Mouse (Mus musculus) liver, postnatal 0 days (tissue): Measurements from ENCODE around the gene Aox4.

Source experiments
- CTCF ChIP-seq: sonication (generic); IDR thresholded peaks from 2 replicates; pipeline ENCODE4 v1.5.1; 2016; ENCODE audit warnings: antibody characterized with exemption, low read depth
- EP300 ChIP-seq: IDR thresholded peaks from 2 replicates; pipeline ENCODE4 v1.6.1; 2016; ENCODE audit warnings: antibody characterized with exemption, low read depth, mild to moderate bottlenecking

- TF ChIP-seq CTCF: no peak
- no peak for TF ChIP-seq EP300
Measured at GRCm38 (mm10) chr1:58284505-58284904, 74.3 kb downstream of the Aox4 start.
